ENCODE assay signal across 20 mouse cellular contexts in the genomic region with DNA sequence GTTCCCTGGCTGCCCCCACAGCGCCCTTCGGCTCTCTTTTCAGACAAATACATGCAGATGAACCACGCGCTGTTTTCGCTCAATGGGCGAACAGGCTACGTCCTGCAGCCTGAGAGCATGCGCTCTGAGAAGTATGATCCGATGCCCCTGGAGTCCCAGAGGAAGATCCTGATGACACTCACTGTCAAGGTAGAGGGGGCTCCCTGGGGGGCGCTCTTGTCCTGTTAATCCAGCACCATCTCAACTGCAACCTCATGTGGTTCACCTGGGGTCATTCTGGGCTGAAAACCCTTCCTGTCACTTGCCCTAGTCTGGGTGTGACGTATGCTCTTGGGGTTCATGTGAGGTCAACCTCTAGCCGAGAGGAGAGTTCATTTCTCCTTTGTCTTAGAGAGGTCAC.
"Had no signal": no experiment of that assay in that cellular context is flagged by ENCODE, and none has a peak within 500 bp of the region (broad histone marks: within the 10 kb centered on the region; RNA-seq: fewer than 3 reads in every experiment).

No protein-coding gene starts in this region.

- H3K9me3 ChIP-seq: stomach, embryonic 15.5 days had no signal

- H3K4me3 ChIP-seq: kidney, embryonic 15.5 days; left cerebral cortex, adult 2 months; midbrain, embryonic 10.5 days; midbrain, embryonic 13.5 days; myocyte; stomach, embryonic 15.5 days had no signal

- ATAC-seq: liver, postnatal 0 days; lung, postnatal 0 days; midbrain, embryonic 13.5 days; midbrain, embryonic 16.5 days had no signal

- H3K27me3 ChIP-seq: kidney, embryonic 15.5 days; midbrain, embryonic 13.5 days; stomach, embryonic 15.5 days had no signal

- H3K4me2 ChIP-seq: kidney, embryonic 15.5 days; lung, embryonic 14.5 days; midbrain, embryonic 13.5 days; stomach, embryonic 15.5 days had no signal

- H3K27ac ChIP-seq: kidney, embryonic 15.5 days; left cerebral cortex, adult 2 months; liver, embryonic 14.5 days; macrophage; midbrain, embryonic 10.5 days; midbrain, embryonic 13.5 days; stomach, embryonic 15.5 days had no signal

- H3K36me3 ChIP-seq: kidney, embryonic 15.5 days; midbrain, embryonic 10.5 days; midbrain, embryonic 13.5 days; stomach, embryonic 15.5 days had no signal

- H3K9ac ChIP-seq: kidney, embryonic 15.5 days; liver, embryonic 14.5 days; liver, postnatal 0 days; lung, embryonic 14.5 days; midbrain, embryonic 13.5 days; stomach, embryonic 15.5 days had no signal

- DNase-seq: kidney, adult 8-10 months; kidney, postnatal 10 days; kidney, postnatal 36 days; layer of hippocampus, postnatal 36 days; liver, postnatal 0 days; lung, embryonic 14.5 days; right cerebral cortex, adult 18-20 months; right cerebral cortex, postnatal 14 days; right cerebral cortex, postnatal 4 days; thymus, postnatal 25 days had no signal

- H3K4me1 ChIP-seq: kidney, embryonic 15.5 days; midbrain, embryonic 10.5 days; stomach, embryonic 15.5 days had no signal
